Mouse (Mus musculus) testis, adult 2 months (tissue): ENCODE results near the gene Bex6.

Experiments used
- CTCF ChIP-seq: fragments of 200-500 bp; IDR thresholded peaks from 2 replicates; pipeline ENCODE4 v1.5.1; 2012; ENCODE audit warnings: low read depth, mild to moderate bottlenecking, inconsistent platforms, low read length, moderate library complexity; ENCODE audit not compliant: control insufficient read depth, insufficient read depth, insufficient replicate concordance
- POLR2A ChIP-seq: fragments of 200-500 bp; IDR thresholded peaks from 2 replicates; pipeline ENCODE4 v1.6.1; 2012; ENCODE audit warnings: low read depth, mild to moderate bottlenecking, inconsistent platforms, low read length, moderate library complexity; ENCODE audit not compliant: control insufficient read depth

DNA sequence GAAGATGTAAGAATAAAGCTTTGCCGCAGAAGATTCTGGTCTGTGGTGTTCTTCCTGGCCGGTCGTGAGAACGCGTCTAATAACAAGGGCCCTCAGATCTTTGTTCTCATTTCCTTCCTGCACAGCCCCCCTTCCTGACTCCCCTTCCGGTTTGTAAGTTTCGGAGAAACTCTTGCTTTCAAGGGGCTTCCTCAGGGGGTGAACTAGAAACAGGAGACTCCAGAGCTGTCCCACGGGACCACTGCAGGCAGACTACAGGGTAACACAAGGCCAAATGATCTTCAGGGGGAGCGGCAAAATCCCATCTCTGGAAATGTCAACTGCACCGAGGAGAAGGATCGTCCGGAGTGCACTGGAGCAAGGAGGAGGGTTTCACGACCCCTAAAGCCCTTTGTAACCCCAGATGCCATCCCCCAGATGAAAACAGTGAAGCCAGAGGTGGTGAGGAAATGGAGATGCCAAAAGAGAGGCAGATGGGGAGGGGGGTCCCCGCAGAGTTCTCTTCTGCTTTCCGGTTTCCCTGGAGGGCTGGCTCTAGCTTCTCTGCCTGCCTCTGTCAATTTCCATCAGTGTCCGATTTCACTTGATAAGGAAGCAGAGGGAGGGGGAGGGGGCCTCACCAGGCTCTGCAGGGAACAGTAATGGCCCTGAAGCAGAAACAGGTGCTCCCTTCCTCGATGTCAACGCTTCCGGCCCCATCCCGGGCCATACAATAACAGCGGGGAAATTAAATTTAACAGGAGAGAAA is 20.8 kb downstream of the Bex6 start:
- TF ChIP-seq POLR2A (no peak), CTCF (no peak)
